Mouse (Mus musculus) spleen, adult 2 months (tissue): ENCODE data around the gene Ush2a. TPM values are rescaled to one million over a fixed set of nuclear protein-coding genes. Genes with fewer than 3 reads are reported as not detected.

ENCODE experiments used
- DNase-seq, 2 experiments: peaks; one replicate each; pipeline versions ENCODE4 v3.0.0 to v3.0.0-alpha.2; 2012 to 2021; ENCODE audit warnings: low spot score in 2 of 2, low read depth in 1 of 2
- H3K27ac ChIP-seq: fragments of 200-500 bp; 2 replicates; pipeline ENCODE4 v1.5.1; 2012; ENCODE audit warnings: low read length, inconsistent platforms; ENCODE audit not compliant: insufficient read depth
- H3K27me3 ChIP-seq: fragments of 200-500 bp; 2 replicates; pipeline ENCODE4 v1.6.1; 2012; ENCODE audit warnings: mild to moderate bottlenecking, moderate library complexity, low read length, inconsistent platforms; ENCODE audit not compliant: control insufficient read depth, insufficient read depth
- H3K36me3 ChIP-seq: fragments of 200-500 bp; 2 replicates; pipeline ENCODE4 v1.6.1; 2012; ENCODE audit warnings: mild to moderate bottlenecking, low read length, inconsistent platforms; ENCODE audit not compliant: control insufficient read depth, insufficient read depth
- H3K4me1 ChIP-seq: fragments of 200-500 bp; 2 replicates; pipeline ENCODE4 v1.6.1; 2011; ENCODE audit warnings: inconsistent platforms; ENCODE audit not compliant: control insufficient read depth, insufficient read depth, insufficient read length
- H3K4me3 ChIP-seq: fragments of 200-500 bp; 2 replicates; pipeline ENCODE4 v1.5.1; 2011; ENCODE audit warnings: mild to moderate bottlenecking, inconsistent platforms; ENCODE audit not compliant: insufficient read depth, insufficient read length; ENCODE audit errors: extremely low read depth
- CTCF ChIP-seq: fragments of 200-500 bp; IDR thresholded peaks from 2 replicates; pipeline ENCODE4 v1.5.1; 2011; ENCODE audit warnings: mild to moderate bottlenecking, inconsistent platforms; ENCODE audit not compliant: insufficient read depth, insufficient read length, insufficient replicate concordance; ENCODE audit errors: extremely low read depth
- POLR2A ChIP-seq: fragments of 200-500 bp; IDR thresholded peaks from 2 replicates; pipeline ENCODE4 v1.6.1; 2011; ENCODE audit warnings: low read depth, low read length, inconsistent platforms
- WGBS: fragments of 180-500 bp; shearing (Covaris S2); methylation state at CpG from one replicate; pipeline ENCODE4 v1.1.7; 2018; 5-methylcytosine and 5-hydroxymethylcytosine counted together
- polyA plus RNA-seq: library from polyadenylated mRNA; depleted of rRNA; stranded (reverse); fragments of >200 nt; gene quantifications from 2 replicates; pipeline ENCODE4 v1.2.3, GENCODE M21; 2012

Ush2a gene
- polyA plus RNA-seq, 1 experiment: not detected

- Histone ChIP-seq H3K27me3 (no peaks in the 10 kb centered on the region), H3K4me3 (no peak overlapping the region), H3K4me1 (no peaks in the 10 kb centered on the region), H3K27ac (no peak overlapping the region), H3K36me3 (no peaks in the 10 kb centered on the region)
- no peak for DNase-seq
- TF ChIP-seq POLR2A (no peak), CTCF (no peak)
- 31% methylated on average over 8 of the region's 8 CpGs for WGBS
These were observed 416.4 kb downstream of the Ush2a start for GRCm38 (mm10) chr1:188678189-188678588.

GRCm38 (mm10) chr1:188686362-188686761 is 424.5 kb downstream of the Ush2a start:
- Histone ChIP-seq H3K4me3 (no peak overlapping the region), H3K4me1 (no peaks in the 10 kb centered on the region), H3K36me3 (no peaks in the 10 kb centered on the region), H3K27ac (no peak overlapping the region), H3K27me3 (no peaks in the 10 kb centered on the region)
- no peak for DNase-seq
- TF ChIP-seq POLR2A (no peak), CTCF (no peak)
- 95% methylated on average over 14 of the region's 14 CpGs for WGBS

DNA sequence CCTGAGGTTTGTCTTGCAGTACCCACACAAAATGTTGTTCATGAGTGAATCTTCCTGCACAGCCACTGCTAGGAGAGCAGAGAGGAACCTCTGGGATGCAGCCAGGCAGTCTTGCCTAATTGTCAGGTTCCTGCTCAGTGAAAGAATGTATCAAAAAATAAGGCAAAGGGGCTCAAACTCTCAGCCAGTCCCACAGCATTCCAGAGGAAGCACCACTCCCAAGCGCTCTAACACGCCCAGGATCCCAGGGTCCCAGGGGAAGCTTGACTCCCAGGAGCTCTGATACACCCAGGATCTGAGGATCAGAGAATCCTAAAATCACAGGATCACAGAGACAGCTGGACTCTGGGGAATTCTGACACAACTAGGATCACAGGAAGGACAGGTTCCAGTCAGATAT is 434.5 kb downstream of the Ush2a start:
- no peaks in the 10 kb centered on the region for H3K36me3 ChIP-seq
- no peak overlapping the region for H3K4me3 ChIP-seq
- H3K27ac ChIP-seq: no peak overlapping the region
- WGBS: 87% methylated on average over 2 of the region's 2 CpGs
- TF ChIP-seq POLR2A (no peak), CTCF (no peak)
- DNase-seq: no peak
- no peaks in the 10 kb centered on the region for H3K4me1 ChIP-seq
- no peaks in the 10 kb centered on the region for H3K27me3 ChIP-seq

GRCm38 (mm10) chr1:188708176-188708575 is 446.4 kb downstream of the Ush2a start:
- Histone ChIP-seq H3K27ac (no peak overlapping the region), H3K36me3 (no peaks in the 10 kb centered on the region), H3K4me1 (no peaks in the 10 kb centered on the region), H3K4me3 (no peak overlapping the region), H3K27me3 (no peaks in the 10 kb centered on the region)
- TF ChIP-seq CTCF (no peak), POLR2A (no peak)
- no peak for DNase-seq
- WGBS: 88% methylated on average over 4 of the region's 4 CpGs

DNA sequence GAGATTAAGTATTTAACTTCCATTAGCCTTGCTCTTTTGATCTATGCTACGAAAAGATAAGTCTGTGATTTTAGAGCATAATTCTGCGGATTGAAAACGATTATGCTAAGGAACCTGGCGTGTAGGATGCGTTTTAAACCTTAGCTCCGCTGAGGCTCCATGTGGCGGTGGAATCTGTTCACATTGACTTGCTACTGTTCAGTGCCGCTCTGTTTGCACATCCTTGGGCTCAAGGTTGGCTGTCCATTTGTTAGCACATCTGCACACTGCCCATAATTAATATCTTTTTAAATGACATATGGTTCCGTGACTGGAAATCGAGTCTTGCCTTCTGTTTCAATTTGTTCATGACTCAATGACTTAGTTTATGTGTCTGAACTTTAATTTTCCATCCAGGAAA is 446.9 kb downstream of the Ush2a start:
- no peaks in the 10 kb centered on the region for H3K4me1 ChIP-seq
- H3K36me3 ChIP-seq: no peaks in the 10 kb centered on the region
- WGBS: 90% methylated on average over 10 of the region's 10 CpGs
- no peak overlapping the region for H3K4me3 ChIP-seq
- no peak for TF ChIP-seq POLR2A
- TF ChIP-seq CTCF: no peak
- DNase-seq: no peak
- H3K27ac ChIP-seq: no peak overlapping the region
- no peaks in the 10 kb centered on the region for H3K27me3 ChIP-seq

DNA sequence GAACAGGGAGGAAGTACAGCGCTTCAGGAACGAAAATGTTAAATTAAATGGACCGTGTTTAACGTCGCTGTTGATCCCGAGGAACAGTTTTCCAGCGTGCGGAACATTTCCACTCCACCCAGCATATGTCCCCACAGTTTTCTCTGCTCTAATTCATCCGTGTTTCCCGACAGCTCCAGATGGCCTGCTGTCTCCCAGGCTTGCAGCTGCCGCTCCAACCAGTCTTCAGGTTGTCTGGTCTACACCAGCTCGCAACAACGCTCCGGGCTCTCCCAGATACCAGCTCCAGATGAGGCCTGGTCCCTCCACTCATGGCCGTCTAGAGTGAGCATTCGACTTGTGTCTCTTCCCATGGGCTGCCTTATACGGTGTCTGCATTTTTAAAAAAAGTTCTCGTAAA is 452.3 kb downstream of the Ush2a start:
- no peak for DNase-seq
- H3K4me1 ChIP-seq: no peaks in the 10 kb centered on the region
- H3K4me3 ChIP-seq: no peak overlapping the region
- TF ChIP-seq CTCF (no peak), POLR2A (no peak)
- no peaks in the 10 kb centered on the region for H3K27me3 ChIP-seq
- H3K36me3 ChIP-seq: no peaks in the 10 kb centered on the region
- H3K27ac ChIP-seq: no peak overlapping the region
- 93% methylated on average over 18 of the region's 18 CpGs for WGBS

GRCm38 (mm10) chr1:188714941-188715340 is 453.1 kb downstream of the Ush2a start:
- Histone ChIP-seq H3K27me3 (no peaks in the 10 kb centered on the region), H3K27ac (no peak overlapping the region), H3K4me3 (no peak overlapping the region), H3K36me3 (no peaks in the 10 kb centered on the region), H3K4me1 (no peaks in the 10 kb centered on the region)
- no peak for DNase-seq
- 89% methylated on average over 7 of the region's 7 CpGs for WGBS
- TF ChIP-seq POLR2A (no peak), CTCF (no peak)
